Mouse (Mus musculus) spleen, postnatal 10 days (tissue): Measurements from ENCODE around the gene Asgr2.
"Not testable (repeated sequence)": the region's sequence is repeated elsewhere in the genome, so short reads cannot be mapped to it uniquely, and the experiment has no call there.

Experiments used
- DNase-seq, 2 experiments: peaks; one replicate each; pipeline ENCODE4 v3.0.0; 2021 to 2022; ENCODE audit warnings: low spot score in 2 of 2

Gene Asgr2

DNA sequence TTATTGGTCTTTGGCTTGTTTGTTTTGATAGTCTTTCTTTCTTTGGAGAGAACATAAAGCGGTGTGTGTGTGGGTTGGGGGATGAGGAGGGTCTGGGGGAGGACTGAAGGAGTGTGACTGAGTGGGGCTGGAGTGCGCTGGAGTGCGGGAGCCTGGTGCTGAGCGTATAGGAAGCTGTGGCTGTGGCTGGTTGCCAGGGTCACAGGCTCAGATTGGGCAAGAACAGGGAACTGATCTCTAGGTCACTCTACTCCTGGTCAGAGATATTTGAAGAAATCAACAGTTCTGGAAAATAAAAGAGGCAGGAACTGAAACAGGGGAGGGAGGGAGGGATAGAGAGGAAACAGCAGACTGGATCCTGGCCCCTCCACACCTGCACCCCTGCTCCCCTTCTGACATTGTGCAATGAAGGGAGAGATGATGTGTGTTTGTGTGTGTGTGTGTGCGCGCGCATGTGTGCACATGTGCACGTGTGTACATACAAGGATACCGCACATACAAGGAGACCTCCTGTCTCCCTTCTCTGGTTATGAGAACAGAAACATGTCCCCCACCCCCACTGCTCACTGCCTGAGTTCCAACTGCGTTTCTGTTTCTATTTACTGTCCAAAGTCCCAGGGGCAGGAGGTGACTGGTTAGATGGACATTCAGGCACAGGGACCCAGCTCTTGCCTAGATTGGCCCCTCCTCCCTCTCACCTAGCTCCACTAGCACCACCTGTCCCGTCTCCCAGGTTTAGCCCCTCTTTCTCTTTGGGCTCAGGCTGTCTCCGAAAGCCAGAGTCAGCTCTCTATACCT lies at the start of gene Asgr2:
TSS of gene Asgr2 (plus strand) at position 659 of the 798 bp plus-strand sequence.
- DNase-seq, result peak in 1 of 2 experiments; percentile 23

DNA sequence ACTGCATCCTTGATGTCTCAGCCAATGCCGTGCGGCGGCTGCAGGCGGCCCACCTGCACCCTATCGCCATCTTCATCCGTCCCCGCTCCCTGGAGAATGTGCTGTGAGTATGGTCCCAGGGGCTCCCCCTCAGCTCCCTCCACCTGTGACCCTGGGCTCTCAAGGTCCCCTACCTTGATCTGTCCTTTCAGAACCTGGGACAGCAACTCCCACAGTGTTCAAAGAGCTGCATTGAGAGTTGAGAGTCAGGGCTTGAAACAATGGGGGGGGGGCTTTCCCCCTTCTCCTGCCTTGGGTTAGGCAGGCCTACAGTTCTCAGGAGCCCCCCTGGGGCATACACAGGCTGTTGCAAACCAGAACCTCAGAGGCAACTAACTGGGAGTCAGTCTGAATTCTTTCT lies 48.8 kb upstream of the Asgr2 start:
- DNase-seq, result no peak

DNA sequence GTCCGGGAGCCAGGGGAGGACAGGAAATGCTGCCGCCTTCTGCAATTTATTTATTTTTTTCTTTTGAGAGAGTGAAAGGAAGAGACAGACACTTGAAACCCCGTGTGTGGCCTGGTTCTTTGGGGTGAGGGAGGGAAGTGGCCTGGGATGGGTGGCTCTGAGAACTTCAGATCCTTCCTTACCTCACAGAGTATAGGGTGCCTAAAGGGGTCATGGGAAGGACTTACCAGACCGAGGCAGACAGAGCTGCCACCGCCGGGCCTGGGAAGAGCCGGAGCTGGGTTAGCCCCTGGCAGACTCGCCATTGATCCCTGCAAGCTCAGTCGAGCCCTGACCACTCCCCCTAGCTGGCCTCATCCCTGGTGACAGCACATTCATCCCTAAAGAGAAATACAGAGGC lies 47.0 kb upstream of the Asgr2 start:
- no peak for DNase-seq

DNA sequence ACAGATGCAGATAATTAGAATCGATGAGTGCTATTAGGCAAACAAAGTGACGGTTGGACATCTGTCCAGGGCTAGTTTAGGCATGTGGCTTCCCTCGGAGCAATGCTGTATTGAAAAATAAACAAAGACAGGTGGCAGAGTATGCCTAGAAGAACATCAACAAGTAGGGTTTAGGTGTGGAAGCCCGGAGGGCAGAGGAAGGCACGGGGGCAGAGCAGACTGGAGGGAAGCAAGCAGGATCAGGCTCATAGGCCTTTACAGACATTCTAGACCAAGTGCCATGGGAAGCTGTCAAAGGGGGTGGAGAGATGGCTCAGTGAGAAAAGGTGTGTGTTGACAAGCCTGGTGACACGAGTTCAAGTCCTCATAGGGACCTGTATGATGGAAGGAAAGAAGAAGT lies 43.1 kb upstream of the Asgr2 start:
- DNase-seq, result no peak

DNA sequence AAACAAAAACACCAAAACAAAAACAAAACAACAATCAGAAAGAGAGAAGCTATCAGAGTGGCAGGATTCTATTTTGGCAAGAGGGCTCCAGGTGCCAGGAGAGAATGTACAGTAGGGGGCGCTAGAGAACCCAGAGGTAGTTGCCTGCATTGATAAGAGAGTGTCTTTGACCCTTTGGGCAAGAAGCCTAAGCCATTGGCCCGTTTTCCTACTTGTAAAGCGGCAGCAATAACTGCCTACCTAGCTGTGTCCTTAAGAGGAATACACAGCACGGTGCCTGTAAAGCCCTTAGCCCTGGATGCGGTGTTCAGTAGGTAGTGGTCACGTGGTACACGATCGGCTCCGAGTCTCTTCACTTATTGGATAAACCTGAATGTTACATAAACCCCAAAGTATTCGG lies 42.6 kb upstream of the Asgr2 start:
- no peak for DNase-seq

DNA sequence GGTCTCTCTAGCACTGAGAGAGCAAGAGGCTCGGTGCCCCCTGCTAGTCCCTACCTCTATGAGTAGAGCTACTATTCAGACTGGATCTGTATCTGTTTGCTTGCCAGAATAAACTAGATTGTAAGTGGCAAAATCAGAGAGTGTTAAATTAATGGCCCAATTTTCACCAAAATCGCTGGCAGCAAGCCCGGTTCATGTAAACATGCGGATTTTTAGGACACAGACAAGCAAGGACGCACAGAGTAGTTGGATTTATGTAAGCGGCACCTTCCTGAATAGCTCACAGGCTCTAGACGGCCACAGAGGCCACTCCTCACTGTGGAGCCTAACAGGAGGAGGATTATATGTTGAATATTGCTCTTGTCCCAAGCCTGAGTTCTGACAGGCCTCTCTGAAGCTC lies 39.3 kb upstream of the Asgr2 start:
- DNase-seq, result no peak

DNA sequence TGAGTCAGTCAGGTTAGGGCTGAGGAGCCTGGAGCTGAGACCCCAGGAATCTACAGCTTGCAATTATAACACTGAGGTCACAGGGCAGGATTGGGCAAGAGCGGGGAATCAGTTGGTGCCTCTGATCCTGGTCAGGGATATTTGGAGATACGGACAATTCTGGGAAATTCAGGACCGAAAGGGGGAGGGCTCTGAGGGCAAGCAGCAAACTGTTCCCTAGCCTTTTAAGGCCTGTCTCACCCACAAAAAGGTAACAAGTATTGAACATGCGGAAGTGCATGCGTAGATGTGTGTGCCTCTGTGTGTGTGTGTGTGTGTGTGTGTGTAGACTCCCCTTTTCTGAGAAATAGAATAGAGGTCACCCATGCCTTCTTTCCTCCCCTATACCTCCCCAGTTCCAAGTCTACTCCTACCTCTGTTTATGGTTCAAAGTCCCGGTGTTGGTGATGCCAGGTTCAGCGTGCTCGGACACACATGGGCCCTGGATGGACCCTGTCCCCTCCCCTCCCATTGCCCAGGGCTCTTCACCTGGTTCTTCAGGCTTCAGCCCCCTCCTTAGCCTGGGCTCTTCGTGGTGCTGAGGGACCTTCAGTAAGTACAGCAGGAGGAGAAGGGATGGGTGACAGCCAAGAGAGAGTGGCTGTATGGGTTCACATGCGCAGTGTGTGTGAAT lies 38.4 kb upstream of the Asgr2 start, which contains the start of gene Asgr1:
TSS of gene Asgr1 (plus strand) at position 188 of the 673 bp plus-strand sequence.
- no peak for DNase-seq

DNA sequence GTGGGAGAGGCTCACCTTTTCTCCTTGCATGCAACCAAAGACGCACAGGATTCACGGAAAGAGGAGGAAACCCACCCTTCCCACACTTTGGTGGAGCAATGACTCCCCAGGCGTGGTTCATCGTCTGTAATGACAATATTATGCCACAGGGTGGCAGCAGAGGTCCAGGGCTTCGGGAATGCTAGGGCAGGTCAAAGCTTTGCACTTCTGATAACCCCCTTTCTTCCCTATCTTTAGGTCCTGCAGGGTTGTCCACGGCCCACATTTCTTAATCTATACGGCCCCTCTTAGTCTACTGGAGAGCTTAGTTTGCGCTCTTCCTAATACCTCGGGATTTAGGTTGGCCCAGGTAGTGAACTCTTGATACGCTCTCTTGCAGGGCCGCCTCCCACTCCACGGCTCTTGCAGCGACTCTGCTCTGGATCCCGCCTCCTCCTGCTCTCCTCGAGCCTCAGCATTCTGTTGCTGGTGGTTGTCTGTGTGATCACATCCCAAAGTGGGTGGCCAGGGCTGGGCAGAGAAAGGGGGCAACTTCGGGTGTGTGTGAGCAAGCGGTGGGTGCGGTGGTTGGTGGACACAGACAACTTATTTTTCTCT lies 36.7 kb upstream of the Asgr2 start:
- DNase-seq, result peak; percentile 75 to 83

DNA sequence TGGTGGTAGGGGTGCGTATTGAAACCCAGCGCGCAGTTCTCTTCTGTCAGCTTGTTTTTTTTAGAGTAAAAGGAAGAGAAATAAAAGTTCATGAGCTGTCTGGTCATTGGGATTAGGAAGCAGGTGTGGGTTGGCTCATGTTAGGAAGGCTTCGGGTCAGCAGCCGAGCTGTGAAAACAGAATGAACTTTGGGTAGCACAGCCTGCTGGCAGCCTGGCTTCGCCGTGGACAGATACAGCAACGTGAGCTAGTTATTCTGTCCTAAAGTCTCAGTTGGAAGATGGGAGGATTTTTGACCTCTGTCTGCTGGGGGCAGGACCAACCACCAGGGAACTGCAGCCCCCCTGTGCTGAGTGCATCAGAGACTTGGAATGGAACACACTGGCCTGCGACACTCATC lies 34.6 kb upstream of the Asgr2 start:
- no peak for DNase-seq

DNA sequence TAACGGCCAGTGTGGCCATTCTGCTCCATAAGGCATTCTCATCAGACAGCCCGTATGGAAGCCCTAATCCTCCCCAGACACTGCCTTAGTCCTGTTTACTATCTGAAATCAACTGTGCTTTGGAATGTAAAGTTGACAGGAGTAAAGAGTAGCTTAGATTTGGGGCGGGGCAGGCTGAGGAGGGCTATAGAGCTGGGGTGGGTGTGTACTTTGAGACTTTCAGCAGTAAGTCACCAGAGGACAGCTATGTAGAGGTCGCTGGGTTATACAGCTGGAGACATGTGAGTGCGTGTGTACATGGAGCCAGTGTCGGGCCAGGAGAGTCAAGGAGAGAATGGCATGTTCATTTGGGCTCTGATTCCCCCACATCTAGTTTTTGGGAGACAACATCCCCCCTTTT lies 32.5 kb upstream of the Asgr2 start:
- no peak for DNase-seq

DNA sequence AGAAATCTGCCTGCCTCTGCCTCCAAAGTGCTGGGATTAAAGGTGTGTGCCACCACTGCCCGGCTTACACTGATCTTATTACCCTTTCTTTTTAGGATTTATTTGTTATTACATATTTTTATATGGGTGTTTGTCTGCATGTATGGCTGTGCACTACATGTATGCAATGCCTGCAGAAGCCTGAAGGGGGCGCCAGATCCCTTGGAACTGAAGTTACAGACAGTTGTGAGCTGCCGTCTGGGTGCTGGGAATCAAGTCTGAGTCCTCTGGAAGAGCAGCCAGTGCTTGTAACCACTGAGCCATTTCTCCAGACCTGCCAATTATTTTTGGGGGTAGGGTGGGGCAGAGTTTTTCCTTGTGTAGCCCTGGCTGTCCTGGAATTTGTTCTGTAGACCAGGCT lies 29.4 kb upstream of the Asgr2 start:
- DNase-seq, result no peak

DNA sequence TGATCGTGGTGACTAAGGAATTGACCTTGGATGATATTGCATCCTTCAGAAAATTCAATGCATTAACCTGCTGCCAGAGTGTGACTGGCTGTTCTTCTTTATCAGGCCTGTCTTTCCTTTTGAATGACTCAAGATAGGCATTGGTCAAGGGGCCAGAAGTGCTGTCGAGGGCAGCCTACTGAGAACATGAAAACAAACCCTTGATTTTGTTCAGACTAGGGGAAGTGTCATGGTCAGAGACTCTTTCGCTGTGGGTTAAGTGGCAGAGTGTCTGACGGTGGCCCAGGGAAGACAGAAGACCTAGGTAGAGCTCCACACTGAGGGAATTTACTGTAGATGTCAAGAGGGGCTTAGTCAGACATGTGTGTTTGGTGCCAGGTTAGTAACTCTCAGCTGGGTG lies 25.7 kb upstream of the Asgr2 start:
- no peak for DNase-seq

DNA sequence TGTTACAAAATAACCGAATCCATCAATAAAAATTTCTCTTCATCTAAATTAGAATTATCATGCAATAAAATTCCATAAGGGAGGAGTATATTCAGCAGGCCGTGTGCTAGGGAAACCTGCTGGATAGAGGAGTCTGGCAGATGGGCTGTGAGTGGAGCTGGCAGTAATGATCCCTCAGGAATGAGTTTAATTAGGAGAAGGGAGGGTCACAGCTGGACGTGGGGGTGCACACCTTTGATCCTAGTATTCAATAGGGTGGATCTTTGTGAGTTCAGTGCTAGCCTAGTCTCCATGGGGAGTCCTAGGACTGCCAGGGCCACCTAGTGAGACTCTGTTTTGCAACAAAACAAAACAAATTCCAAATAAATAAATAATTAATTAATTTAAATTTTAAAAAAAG lies 24.2 kb upstream of the Asgr2 start:
- no peak for DNase-seq

DNA sequence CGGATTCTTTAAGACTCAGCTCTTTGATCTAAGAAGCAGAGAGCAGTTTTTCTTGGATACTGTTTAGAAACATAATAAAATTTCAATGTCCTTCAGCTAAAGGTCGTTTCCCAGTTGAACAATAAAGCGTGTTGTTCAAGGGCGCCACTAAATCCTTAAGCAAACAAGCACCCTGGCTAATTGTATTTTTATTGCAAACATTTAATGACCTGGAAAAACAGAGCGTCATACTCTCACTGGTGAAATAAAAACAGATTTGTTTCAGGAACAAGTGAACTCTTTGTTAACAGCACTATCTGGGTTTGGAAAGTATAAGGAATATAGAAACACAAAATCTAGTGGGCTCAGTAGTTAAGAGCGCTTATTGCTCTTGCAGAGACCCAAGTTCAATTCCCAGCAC lies 22.4 kb upstream of the Asgr2 start:
- DNase-seq, result no peak

DNA sequence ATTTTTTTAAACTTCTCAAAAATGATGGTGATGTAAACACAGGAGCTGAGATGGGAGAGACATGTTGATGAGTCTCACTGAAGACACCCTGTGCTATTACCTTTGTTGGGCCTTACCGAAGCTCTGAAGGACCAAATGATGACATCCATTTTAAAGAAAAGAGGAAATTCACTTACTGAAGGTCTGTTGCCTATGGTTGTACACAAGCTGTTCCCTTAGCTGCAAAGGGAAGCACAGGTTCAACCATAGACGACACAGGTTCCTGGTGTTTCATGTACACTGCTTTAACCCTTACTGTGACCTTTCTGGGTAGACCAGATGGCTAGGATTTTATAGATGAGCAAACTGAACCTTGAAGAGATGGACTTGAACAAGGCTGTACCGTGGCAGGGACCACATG lies 21.8 kb upstream of the Asgr2 start:
- not testable (repeated sequence) for DNase-seq

DNA sequence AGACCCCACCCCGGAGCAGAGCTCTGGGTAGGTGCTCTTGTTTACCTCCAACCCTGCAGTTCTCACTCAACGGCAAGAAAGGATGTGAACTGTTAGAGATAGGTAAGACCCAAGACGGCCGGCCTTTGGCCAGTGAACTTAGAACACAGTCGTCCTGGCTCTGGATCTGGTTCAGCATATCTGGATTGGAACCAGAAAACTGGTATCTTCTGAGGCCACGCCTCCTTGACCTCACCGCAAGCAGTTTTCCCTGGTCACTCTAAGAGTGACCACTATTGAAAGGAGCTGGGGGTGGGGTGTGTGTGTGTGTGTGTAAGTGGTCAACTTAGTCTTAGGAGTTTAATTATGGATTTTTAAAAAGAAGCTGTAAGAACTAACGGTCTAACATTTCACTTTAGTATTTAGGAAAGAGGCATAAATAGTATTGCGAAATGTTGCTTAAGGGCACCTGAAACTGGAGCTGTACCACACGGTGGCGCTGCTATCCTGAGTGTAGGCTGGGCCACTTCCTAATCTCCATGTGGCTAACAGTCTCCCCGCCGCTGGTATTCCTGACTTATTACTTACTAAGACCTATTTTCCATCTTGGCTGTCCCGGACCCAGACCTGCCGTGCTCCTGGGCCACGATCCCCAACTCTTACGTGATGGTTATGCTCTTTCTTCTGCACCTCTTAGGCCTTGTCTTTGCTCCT lies 17.9 kb upstream of the Asgr2 start:
- DNase-seq, result peak; percentile 66 to 86

DNA sequence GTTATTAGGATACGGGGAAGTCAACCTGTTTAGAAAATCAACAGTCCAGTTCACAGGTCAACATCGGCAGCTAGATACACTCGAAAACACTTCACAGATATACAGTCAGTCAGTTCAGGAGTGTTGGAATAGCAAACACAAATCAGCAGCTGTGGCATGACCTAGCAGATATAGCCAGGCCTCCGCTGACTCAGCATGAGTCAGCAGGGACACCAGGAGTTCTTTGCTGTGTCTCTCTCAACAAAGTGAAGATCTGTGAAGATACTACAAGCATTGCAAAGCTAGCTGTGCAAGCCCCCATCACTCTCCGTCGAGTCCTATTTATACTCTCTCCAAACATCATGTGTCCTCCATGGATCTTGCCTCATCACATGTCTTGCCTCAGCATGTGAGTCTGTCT lies 16.9 kb upstream of the Asgr2 start:
- peak; percentile 32 to 62 for DNase-seq

DNA sequence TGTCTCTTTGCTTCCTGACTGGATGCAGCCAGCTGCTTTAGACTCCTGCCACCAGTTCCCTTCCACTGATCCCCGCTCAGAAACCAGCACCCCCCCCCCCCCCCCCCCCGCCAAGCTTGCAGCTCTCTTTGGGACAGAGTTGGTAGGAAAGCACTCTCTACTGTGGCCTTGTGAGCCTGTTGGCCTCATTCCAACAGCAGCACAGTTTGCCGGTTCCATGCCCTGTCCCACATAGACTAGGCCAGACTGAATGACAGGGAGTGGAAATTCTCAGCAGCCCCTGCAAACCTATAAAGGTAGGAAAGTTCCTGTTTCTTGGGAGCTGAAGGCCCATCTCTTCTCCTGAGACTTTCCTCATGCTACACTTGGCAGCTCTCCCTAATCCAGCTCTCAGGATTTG lies 15.0 kb upstream of the Asgr2 start:
- DNase-seq, result no peak

DNA sequence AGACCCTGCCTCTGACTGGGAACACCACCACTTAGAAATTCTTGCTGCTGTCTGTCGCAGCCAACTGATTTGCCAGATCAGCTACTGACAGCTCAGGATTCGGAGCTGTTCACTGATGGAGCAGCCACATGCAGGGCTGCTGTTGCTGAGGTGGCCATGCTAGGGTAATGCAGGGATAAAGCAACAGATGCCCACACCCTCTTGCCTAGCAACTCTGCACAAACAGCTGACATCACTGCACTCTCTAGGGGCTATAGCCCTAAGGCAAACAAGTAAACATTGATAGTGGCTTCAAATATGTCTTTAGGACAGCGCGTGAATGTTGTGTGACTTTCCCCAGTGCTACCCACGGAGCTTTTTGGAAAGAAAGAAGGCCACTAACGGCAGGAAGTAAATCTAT lies 13.3 kb upstream of the Asgr2 start:
- no peak for DNase-seq

DNA sequence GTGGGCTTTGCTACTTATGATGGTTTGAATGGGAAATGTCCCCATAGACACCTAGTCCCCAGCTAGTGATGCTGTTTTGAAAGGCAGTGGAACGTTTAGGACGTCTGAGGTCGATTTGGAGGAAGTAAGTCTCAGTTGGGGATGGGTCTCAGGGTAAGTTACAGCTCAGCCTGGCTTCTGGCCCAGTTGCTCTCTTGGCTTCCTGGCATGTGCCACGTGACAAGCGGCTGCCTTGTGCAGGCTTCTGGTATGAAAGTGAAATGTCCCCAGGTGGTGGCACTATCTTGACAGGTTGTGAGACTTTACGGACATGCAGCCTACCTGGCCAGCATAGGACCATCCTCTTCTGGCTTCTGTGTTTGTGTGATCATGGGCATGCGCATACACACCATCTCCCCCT lies 12.5 kb upstream of the Asgr2 start:
- peak in 1 of 2 experiments; percentile 42 for DNase-seq

DNA sequence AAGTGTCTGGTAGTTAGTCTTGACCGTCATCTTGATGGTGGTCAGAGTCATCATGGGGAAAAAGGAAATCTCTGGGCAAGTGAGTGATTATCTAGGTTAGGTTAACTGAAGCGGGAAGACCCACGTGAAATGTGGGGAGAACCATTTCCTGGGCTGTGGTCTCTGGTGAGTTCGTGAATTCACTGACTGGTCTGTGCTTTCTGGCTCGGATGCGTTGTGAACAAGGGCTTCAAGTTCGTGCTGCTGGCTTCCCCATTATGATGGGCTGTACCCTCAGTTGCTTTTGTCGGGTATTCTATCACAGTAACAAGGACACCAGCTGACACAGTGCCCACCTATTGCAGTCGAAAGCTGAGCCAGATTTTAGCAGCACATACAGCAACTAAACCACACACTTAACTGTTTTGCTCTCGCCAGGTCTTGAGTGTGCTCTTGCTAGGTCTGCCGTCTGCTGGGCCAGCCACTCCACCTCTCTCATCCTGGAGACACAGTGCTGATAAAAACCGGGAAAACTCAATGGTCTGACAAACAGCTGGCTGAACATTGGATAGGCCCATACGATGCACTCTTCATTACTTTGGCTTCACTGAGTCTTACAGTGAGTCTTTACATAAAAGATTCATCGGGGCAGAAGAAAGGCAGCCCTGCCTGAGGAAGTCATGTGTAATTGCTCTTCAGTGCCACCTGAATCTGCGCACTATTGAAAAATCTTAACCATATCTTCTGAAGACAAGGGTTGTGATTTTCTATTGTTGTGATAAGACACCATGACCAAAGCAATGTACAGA lies 11.4 kb upstream of the Asgr2 start:
- no peak for DNase-seq

DNA sequence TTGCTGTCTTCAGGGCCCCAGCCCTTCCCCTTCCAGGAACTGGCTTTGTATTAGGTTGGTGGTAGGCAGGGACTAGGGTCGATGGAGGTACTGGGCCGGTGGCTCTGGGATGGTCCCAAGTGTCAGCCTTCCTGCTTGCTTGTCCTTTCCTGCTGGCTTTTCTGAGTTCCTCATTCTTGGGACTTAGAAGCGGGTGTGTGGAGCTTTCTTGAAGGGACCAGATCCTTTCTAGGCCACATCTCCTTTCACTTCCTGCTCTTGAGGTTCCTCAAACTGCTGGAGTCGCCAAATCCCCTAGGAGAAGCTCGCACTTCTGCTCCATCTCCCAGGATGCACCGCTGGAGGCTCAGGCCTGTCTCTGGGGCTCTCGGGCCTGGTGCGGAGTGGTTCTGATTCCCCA lies 7.9 kb upstream of the Asgr2 start:
- peak in 1 of 2 experiments; percentile 20 for DNase-seq
